Mouse (Mus musculus) ES-Bruce4 (cell line): ENCODE measurements around the gene Lct. TPM values are rescaled to one million over a fixed set of nuclear protein-coding genes. Genes with fewer than 3 reads are reported as not detected.

ENCODE experiments used
- H3K27ac ChIP-seq: 2 replicates; pipeline ENCODE4 v1.5.1; 2012; ENCODE audit warnings: low read length, inconsistent platforms; ENCODE audit not compliant: insufficient read depth
- H3K27me3 ChIP-seq: 2 replicates; pipeline ENCODE4 v1.6.1; 2012; ENCODE audit warnings: mild to moderate bottlenecking, low read length, inconsistent platforms; ENCODE audit not compliant: control insufficient read depth, poor library complexity, insufficient read depth, severe bottlenecking
- H3K36me3 ChIP-seq: 2 replicates; pipeline ENCODE4 v1.6.1; 2012; ENCODE audit warnings: inconsistent platforms, mild to moderate bottlenecking, low read length, moderate library complexity; ENCODE audit not compliant: control insufficient read depth, poor library complexity, insufficient read depth, severe bottlenecking
- H3K4me1 ChIP-seq: one replicate; pipeline ENCODE4 v1.8.1; 2011; ENCODE audit warnings: low read length; ENCODE audit not compliant: control insufficient read depth, insufficient read depth
- H3K4me3 ChIP-seq: 2 replicates; pipeline ENCODE4 v1.5.1; 2011; ENCODE audit warnings: low read depth, mild to moderate bottlenecking, low read length
- H3K9ac ChIP-seq: 2 replicates; pipeline ENCODE4 v1.6.1; 2012; ENCODE audit warnings: low read depth, mild to moderate bottlenecking, inconsistent platforms; ENCODE audit not compliant: poor library complexity, severe bottlenecking
- H3K9me3 ChIP-seq: replicated peaks from 2 replicates; pipeline ENCODE4 v1.6.1; 2012; ENCODE audit warnings: mild to moderate bottlenecking, low read length, inconsistent platforms; ENCODE audit not compliant: control insufficient read depth, poor library complexity, insufficient read depth, severe bottlenecking
- CTCF ChIP-seq: IDR thresholded peaks from one replicate; pipeline ENCODE4 v1.8.1; 2011; ENCODE audit warnings: low read depth, low read length
- EP300 ChIP-seq: IDR thresholded peaks from 2 replicates; pipeline ENCODE4 v1.6.1; 2011; ENCODE audit warnings: low read depth, low read length; ENCODE audit not compliant: insufficient read depth
- POLR2A ChIP-seq: IDR thresholded peaks from one replicate; pipeline ENCODE4 v1.8.1; 2011; ENCODE audit warnings: low read length; ENCODE audit not compliant: insufficient read depth
- polyA plus RNA-seq: library from polyadenylated mRNA; stranded (reverse); fragments of >200 nt; gene quantifications from 2 replicates; pipeline ENCODE4 v1.2.4, GENCODE M21; 2011; ENCODE audit warnings: low read depth; ENCODE audit not compliant: missing spikeins, insufficient read depth, insufficient read length

Lct gene
- polyA plus RNA-seq, 1 experiment, result 0.22 TPM

- no peak overlapping the region for H3K4me3 ChIP-seq
- no peaks in the 10 kb centered on the region for H3K9me3 ChIP-seq
- H3K27me3 ChIP-seq, result no peaks in the 10 kb centered on the region
- TF ChIP-seq POLR2A (no peak), EP300 (no peak), CTCF (no peak)
- H3K36me3 ChIP-seq, result no peaks in the 10 kb centered on the region
- H3K27ac ChIP-seq, result no peak overlapping the region
- no peaks in the 10 kb centered on the region for H3K4me1 ChIP-seq
- H3K9ac ChIP-seq, result no peak overlapping the region
These were observed 37.8 kb downstream of the Lct start for GRCm38 (mm10) chr1:128290295-128290694.

GRCm38 (mm10) chr1:128285136-128285535 lies 43.0 kb downstream of the Lct start:
- TF ChIP-seq POLR2A (no peak), CTCF (no peak), EP300 (no peak)

GRCm38 (mm10) chr1:128284157-128284690 lies 43.9 kb downstream of the Lct start:
- Histone ChIP-seq H3K9me3 (no peaks in the 10 kb centered on the region), H3K4me3 (no peak overlapping the region), H3K4me1 (no peaks in the 10 kb centered on the region), H3K27me3 (no peaks in the 10 kb centered on the region), H3K36me3 (no peaks in the 10 kb centered on the region), H3K9ac (no peak overlapping the region), H3K27ac (no peak overlapping the region)
- TF ChIP-seq POLR2A (no peak), EP300 (no peak), CTCF (no peak)

More at GRCm38 (mm10) chr1:128285136-128285535, 43.0 kb downstream of the Lct start:
- Histone ChIP-seq H3K27ac (no peak overlapping the region), H3K4me1 (no peaks in the 10 kb centered on the region), H3K9me3 (no peaks in the 10 kb centered on the region), H3K27me3 (no peaks in the 10 kb centered on the region), H3K36me3 (no peaks in the 10 kb centered on the region), H3K4me3 (no peak overlapping the region), H3K9ac (no peak overlapping the region)

GRCm38 (mm10) chr1:128282924-128283323 lies 45.2 kb downstream of the Lct start:
- no peaks in the 10 kb centered on the region for H3K27me3 ChIP-seq
- H3K27ac ChIP-seq, result no peak overlapping the region
- no peaks in the 10 kb centered on the region for H3K9me3 ChIP-seq
- H3K9ac ChIP-seq, result no peak overlapping the region
- H3K4me1 ChIP-seq, result no peaks in the 10 kb centered on the region
- no peaks in the 10 kb centered on the region; the same call in 1 of the 2 replicates for H3K36me3 ChIP-seq
- TF ChIP-seq EP300 (no peak), CTCF (no peak), POLR2A (no peak)
- no peak overlapping the region for H3K4me3 ChIP-seq

GRCm38 (mm10) chr1:128281753-128282152 lies 46.4 kb downstream of the Lct start:
- Histone ChIP-seq H3K9me3 (no peaks in the 10 kb centered on the region), H3K4me3 (no peak overlapping the region), H3K27me3 (no peaks in the 10 kb centered on the region), H3K27ac (no peak overlapping the region), H3K36me3 (peaks cover 4% of the 10 kb centered on the region), H3K4me1 (no peaks in the 10 kb centered on the region), H3K9ac (no peak overlapping the region)
- no peak for TF ChIP-seq POLR2A
- no peak for TF ChIP-seq CTCF

GRCm38 (mm10) chr1:128278563-128278962 lies 49.6 kb downstream of the Lct start:
- Histone ChIP-seq H3K27ac (no peak overlapping the region), H3K9me3 (no peaks in the 10 kb centered on the region), H3K9ac (no peak overlapping the region), H3K27me3 (no peaks in the 10 kb centered on the region), H3K4me3 (no peak overlapping the region), H3K36me3 (peaks cover 15% of the 10 kb centered on the region), H3K4me1 (no peaks in the 10 kb centered on the region)
- TF ChIP-seq EP300 (no peak), POLR2A (no peak), CTCF (no peak)
